Mouse (Mus musculus): ENCODE results near the gene Golga5. TPM values are rescaled to one million over a fixed set of nuclear protein-coding genes. Genes with fewer than 3 reads are reported as not detected.
"Not testable (repeated sequence)": the region's sequence is repeated elsewhere in the genome, so short reads cannot be mapped to it uniquely, and the experiment has no call there.

The Golga5 gene
- polyA plus RNA-seq, 1 experiment from 2014 or later, result 29.2 TPM

DNA sequence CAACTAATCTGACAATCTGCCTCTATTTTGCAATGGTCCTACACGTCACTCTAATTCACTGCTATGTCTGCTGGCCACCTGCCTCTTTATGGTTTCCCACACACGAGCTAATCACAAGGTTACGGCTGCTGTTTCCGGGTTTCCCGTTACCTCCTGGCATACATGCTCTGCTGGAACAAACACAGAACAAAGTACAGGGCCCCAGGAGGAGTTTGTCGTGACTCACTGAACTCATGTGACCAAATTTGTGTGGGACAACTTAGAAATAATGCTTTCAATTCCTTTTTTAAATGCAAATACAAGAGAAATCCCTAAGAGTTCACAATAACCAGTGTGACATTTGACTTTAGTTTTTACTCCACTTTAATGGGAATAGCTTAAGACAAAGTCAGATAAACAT, 15.4 kb upstream of the Golga5 start:
- H3K27me3 ChIP-seq, result no peaks in the 10 kb centered on the region
- no peak for ATAC-seq
- no peak overlapping the region for H3K27ac ChIP-seq
- H3K4me3 ChIP-seq, result no peak overlapping the region
- no peaks in the 10 kb centered on the region for H3K4me1 ChIP-seq
- no peak overlapping the region for H3K4me2 ChIP-seq
- 68% methylated on average over 6 of the region's 6 CpGs for WGBS
- no peaks in the 10 kb centered on the region for H3K9me3 ChIP-seq (replicated peaks)
- no peak overlapping the region for H3K9ac ChIP-seq
- no peaks in the 10 kb centered on the region for H3K36me3 ChIP-seq (ENCODE audit: poor library complexity, severe bottlenecking)

DNA sequence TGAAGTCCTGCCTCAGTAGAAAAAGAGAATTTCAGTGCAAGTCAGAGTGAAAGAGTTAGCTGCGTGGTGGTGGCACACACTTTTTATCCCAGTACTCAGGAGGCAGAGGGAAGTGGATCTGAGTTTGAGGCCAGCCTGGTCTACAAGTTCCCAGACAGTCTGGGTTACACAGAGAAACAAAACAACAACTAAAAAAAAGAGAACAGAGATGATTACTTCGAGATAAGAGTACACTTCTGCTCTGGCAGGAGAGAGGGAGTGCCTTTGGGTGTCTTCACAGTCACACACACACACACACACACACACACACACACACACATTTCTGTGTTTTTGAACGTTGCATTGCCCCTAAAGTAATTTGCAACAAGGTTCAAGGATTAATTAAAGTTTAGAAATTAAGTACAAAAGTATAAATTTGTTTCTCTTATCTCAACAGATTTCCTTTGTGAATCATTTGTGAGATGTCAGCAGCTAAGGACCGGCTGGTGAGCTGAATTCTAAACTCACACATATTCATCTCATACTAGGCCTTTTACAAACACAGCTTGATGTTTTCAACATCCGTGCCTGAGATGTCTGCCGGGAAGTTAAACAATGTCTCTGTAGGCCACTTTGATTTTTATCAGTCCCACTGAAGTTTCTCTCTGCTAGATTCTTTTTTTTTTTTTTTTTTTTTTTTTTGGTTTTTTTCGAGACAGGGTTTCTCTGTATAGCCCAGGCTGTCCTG, 12.3 kb upstream of the Golga5 start:
- Histone ChIP-seq H3K27ac (no peak overlapping the region), H3K27me3 (no peaks in the 10 kb centered on the region), H3K4me1 (no peaks in the 10 kb centered on the region), H3K9ac (no peak overlapping the region), H3K4me2 (no peak overlapping the region), H3K36me3 (ENCODE audit: poor library complexity, severe bottlenecking) (no peaks in the 10 kb centered on the region), H3K9me3 (replicated peaks) (no peaks in the 10 kb centered on the region), H3K4me3 (no peak overlapping the region)
- WGBS, result 77% methylated on average over 7 of the region's 7 CpGs
- no peak for ATAC-seq

DNA sequence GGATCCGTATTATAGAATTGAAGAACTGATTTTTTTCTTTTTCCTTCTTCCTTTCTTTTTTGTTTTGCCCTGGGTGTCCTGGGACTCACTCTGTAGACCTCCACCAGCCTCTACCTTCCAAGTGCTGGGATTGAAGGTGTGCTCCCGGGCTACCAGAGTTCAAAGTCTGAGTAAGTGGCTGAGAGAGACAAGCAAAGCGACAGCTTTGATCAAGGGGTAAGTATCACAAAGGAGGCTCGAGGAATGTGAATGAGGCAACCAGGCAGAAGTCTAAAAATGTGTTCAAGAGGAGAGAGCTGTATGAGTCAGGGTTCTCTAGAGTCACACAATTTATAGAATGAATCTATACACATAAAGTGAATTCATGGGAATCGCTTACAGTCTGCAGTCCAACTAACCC, 8.9 kb upstream of the Golga5 start:
- 72% methylated on average over 5 of the region's 5 CpGs for WGBS

DNA sequence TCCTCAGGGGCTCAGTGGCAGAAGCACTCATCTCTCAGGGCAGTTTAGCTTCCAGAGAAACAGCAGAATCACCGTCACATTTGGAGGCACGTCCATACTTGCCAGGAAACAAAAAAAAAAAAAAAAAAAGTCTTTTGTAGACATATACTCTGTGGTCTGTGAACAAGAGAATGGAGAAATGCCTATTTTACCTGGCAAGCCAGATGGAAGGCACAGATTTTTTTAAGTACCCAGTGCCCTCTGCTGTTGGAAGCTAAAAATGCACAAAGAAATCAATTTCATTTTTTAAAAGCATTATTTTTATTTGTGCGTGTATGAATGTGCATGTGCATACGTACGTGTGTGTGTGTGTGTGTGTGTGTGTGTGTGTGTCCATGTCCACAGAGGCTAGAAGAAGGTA, 7.8 kb upstream of the Golga5 start:
- Histone ChIP-seq H3K36me3 (ENCODE audit: poor library complexity, severe bottlenecking) (no peaks in the 10 kb centered on the region), H3K4me2 (no peak overlapping the region), H3K27me3 (no peaks in the 10 kb centered on the region), H3K4me3 (no peak overlapping the region), H3K4me1 (no peaks in the 10 kb centered on the region), H3K27ac (no peak overlapping the region), H3K9ac (no peak overlapping the region), H3K9me3 (replicated peaks) (no peaks in the 10 kb centered on the region)
- ATAC-seq, result no peak
- 76% methylated on average over 5 of the region's 5 CpGs for WGBS

More for the DNA sequence above, 8.9 kb upstream of the Golga5 start:
- no peak overlapping the region for H3K9ac ChIP-seq
- no peak overlapping the region for H3K4me2 ChIP-seq
- no peaks in the 10 kb centered on the region for H3K36me3 ChIP-seq (ENCODE audit: poor library complexity, severe bottlenecking)
- no peak for ATAC-seq
- no peaks in the 10 kb centered on the region for H3K9me3 ChIP-seq (replicated peaks)
- H3K4me3 ChIP-seq, result no peak overlapping the region
- no peaks in the 10 kb centered on the region for H3K27me3 ChIP-seq
- H3K4me1 ChIP-seq, result no peaks in the 10 kb centered on the region
- H3K27ac ChIP-seq, result no peak overlapping the region

DNA sequence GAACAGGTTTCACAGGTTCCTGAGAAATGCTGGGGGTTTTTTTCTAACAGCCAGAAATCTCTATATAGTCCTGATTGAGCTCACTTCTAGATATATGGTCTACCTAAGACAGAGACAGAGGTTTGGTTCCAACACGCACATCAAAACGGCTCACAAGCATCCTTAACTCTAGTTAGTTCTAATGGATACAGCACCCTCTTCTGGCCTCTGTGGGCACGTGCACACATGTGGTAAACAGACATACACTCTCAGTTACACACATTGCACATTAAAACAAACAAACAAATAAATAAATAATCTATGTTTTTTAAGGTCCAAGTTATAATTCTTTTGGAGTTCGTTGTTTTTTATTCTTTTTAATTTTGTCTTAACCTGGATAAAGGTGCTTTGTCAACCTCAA, 4.3 kb upstream of the Golga5 start:
- no peak for ATAC-seq
- no peak overlapping the region for H3K4me3 ChIP-seq
- H3K9ac ChIP-seq, result no peak overlapping the region
- no peaks in the 10 kb centered on the region for H3K9me3 ChIP-seq (replicated peaks)
- no peaks in the 10 kb centered on the region for H3K36me3 ChIP-seq (ENCODE audit: poor library complexity, severe bottlenecking)
- no peaks in the 10 kb centered on the region for H3K27me3 ChIP-seq
- H3K27ac ChIP-seq, result no peak overlapping the region
- WGBS, result 60% methylated on average over 4 of the region's 4 CpGs
- no peak overlapping the region for H3K4me2 ChIP-seq
- peaks cover 3% of the 10 kb centered on the region for H3K4me1 ChIP-seq

DNA sequence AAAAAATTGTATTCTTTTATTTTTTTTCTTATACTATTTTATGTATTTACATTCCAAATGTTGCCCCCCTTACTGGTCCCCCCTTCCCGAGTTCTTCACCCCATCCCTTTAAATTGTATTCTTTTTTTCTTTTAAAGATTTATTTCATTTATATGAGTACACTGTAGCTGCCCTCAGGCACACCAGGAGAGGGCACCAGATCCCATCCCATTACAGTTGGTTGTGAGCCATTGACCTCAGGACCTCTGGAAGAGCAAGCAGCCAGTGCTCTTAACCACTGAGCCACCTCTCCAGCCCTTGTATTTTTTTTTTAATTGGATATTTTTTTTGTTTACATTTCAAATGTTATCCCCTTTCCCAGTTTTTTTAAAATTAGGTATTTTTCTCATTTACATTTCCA, 799 bp upstream of the Golga5 start:
- Histone ChIP-seq H3K36me3 (ENCODE audit: poor library complexity, severe bottlenecking) (peaks cover 13% of the 10 kb centered on the region), H3K9ac (no peak overlapping the region), H3K27ac (no peak overlapping the region), H3K4me3 (no peak overlapping the region), H3K9me3 (replicated peaks) (no peaks in the 10 kb centered on the region), H3K4me2 (no peak overlapping the region), H3K27me3 (no peaks in the 10 kb centered on the region), H3K4me1 (peaks cover 10% of the 10 kb centered on the region)
- no peak for ATAC-seq
- 77% methylated on average over 1 of the region's 1 CpGs for WGBS

DNA sequence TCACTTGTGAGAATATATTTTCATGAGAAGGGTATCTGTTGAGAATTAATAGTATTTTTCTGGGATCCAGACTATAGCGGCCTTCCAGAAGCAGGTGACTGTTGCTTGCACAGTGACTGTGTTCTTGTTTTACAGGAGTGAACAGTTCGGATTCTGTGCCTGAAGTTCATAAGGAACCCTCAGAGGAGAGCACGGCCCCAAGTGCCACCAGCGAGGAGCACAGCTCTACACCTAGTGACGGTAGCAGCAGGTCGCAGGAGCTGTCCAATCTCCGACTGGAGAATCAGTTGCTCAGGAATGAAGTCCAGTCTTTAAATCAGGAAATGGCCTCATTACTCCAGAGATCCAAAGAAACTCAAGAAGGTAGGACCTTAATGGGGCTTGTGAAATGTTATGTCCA, 5.5 kb downstream of the Golga5 start:
- Histone ChIP-seq H3K27ac (no peak overlapping the region), H3K4me1 (peaks cover 10% of the 10 kb centered on the region), H3K4me3 (no peak overlapping the region), H3K4me2 (no peak overlapping the region), H3K27me3 (no peaks in the 10 kb centered on the region), H3K36me3 (ENCODE audit: poor library complexity, severe bottlenecking) (peaks cover 58% of the 10 kb centered on the region), H3K9me3 (replicated peaks) (no peaks in the 10 kb centered on the region), H3K9ac (peak overlapping the region; percentile 22; the same call in 1 of the 2 replicates)
- 94% methylated on average over 7 of the region's 7 CpGs for WGBS
- no peak for ATAC-seq

DNA sequence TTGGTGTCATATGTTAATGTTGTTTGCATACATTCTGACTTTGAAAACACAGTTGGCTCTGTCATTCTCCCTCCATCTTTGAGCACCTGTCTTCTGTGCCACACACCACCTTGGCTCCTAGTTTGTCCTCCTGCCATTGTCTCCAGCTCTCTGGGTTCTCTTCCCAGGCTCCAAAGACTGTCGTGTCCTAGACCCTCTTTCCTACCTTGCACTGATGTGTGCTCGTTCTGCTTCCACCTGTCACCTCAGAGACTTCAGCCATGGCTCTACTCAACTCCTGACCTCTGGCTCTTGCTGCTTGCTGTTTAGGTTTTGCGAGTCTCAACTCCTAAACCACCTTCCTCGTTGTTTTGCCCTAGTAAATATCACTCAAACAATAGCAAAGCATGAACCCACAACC, 11.5 kb downstream of the Golga5 start:
- Histone ChIP-seq H3K36me3 (ENCODE audit: poor library complexity, severe bottlenecking) (peaks cover 81% of the 10 kb centered on the region), H3K4me1 (no peaks in the 10 kb centered on the region), H3K27me3 (no peaks in the 10 kb centered on the region), H3K4me2 (no peak overlapping the region), H3K4me3 (no peak overlapping the region), H3K9ac (no peak overlapping the region), H3K27ac (no peak overlapping the region), H3K9me3 (replicated peaks) (no peaks in the 10 kb centered on the region)
- 88% methylated on average over 4 of the region's 4 CpGs for WGBS
- ATAC-seq, result no peak

DNA sequence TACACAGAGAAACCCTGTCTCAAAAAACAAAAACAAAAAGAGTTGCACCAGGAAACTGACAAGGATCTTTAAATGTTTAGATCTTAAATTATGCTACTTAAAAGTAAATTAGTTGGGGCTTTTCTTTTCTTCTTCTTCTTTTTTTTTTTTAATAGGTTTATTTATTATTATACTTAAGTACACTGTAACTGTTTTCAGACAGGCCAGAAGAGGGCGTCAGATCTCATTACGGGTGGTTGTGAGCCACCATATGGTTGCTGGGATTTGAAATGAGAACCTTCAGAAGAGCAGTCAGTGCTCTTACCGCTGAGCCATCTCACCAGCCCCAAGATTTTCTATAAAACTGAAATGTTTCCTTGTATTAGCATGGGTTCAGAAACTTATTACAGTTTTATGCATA, 16.0 kb downstream of the Golga5 start:
- Histone ChIP-seq H3K4me3 (no peak overlapping the region), H3K4me1 (no peaks in the 10 kb centered on the region), H3K27me3 (no peaks in the 10 kb centered on the region), H3K4me2 (no peak overlapping the region), H3K9me3 (replicated peaks) (no peaks in the 10 kb centered on the region), H3K9ac (no peak overlapping the region), H3K36me3 (ENCODE audit: poor library complexity, severe bottlenecking) (peaks cover 90% of the 10 kb centered on the region), H3K27ac (no peak overlapping the region)
- no peak for ATAC-seq
- WGBS, result 63% methylated on average over 3 of the region's 3 CpGs

DNA sequence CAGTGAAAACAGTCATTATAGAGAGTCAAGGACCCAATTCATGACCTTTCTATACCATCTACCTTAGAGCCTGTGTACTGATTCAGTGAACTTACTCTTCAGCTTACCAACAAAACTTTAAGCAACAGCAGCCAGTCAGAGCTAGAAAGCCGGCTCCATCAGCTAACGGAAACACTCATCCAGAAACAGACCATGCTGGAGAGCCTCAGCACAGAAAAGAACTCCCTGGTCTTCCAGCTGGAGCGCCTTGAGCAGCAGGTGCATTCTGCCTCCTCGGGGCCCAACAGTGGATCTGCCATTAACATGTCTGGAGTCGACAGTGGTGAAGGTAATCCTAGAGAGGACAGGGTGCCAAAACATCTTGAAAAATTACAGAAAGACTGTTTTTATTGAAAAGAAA, 23.0 kb downstream of the Golga5 start:
- Histone ChIP-seq H3K27ac (no peak overlapping the region), H3K4me2 (no peak overlapping the region), H3K36me3 (ENCODE audit: poor library complexity, severe bottlenecking) (peaks cover 77% of the 10 kb centered on the region), H3K4me1 (no peaks in the 10 kb centered on the region), H3K4me3 (no peak overlapping the region), H3K9ac (no peak overlapping the region), H3K27me3 (no peaks in the 10 kb centered on the region), H3K9me3 (replicated peaks) (no peaks in the 10 kb centered on the region)
- no peak for ATAC-seq
- 89% methylated on average over 5 of the region's 5 CpGs for WGBS

DNA sequence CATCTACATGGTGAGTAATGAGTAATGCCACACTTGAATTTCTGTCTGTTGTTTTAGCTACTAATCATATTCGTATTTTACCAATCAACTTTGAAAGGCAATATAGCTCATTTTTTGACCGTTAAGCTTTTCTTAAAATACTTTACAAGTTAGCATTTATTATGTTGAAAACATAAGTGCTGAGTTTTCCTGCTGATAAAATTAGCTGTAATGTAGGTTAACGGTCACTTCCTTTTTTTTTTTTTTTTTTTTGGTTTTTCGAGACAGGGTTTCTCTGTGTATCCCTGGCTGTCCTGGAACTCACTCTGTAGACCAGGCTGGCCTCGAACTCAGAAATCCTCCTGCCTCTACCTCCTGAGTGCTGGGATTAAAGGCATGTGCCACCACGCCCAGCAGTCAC, 26.8 kb downstream of the Golga5 start:
- 92% methylated on average over 6 of the region's 6 CpGs for WGBS
- ATAC-seq; H3K4me2 ChIP-seq; H3K4me3 ChIP-seq; H3K27me3 ChIP-seq; H3K9ac ChIP-seq; H3K9me3 ChIP-seq (replicated peaks); H3K4me1 ChIP-seq; H3K27ac ChIP-seq: not testable (repeated sequence)
- H3K36me3 ChIP-seq (ENCODE audit: poor library complexity, severe bottlenecking), result peaks cover 64% of the 10 kb centered on the region

DNA sequence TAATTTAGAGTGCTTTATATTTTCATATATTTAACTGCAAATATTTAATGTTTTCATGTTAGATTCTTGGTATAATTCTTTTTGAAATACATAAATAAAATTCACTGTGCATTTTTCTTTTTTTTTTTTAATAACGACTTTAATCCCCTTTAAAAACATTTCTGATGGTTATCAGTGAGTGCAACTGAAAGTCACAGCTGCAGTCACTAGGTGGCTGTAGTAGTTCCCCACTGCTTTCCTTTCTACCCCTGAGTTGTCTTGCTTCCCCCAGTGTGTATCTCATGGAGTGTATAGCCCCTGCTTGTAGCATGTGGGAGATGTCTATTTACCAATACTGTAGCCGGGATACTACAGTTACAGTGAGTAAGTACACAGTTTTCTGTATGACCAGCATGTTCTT, 29.0 kb downstream of the Golga5 start:
- no peak for ATAC-seq
- WGBS, result 86% methylated on average over 2 of the region's 2 CpGs

DNA sequence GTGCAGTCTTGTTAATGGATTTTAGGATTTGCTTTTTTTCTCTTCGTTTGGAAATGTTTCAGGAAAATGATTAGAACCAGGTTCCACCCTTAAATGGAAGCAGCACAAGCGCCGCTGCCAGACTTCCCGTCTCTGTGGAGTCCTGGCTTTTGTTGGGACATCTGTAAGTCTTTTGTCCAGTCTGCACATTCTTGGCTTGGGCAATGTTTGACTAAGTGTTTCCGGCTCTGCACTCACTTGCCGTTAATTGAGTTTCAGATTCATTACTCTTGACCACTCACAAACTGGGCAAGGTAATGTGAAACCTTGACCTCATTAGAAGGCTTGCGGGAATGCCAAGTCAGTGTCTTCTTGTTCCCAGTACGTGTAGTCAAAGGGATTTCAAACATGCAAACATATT, 29.8 kb downstream of the Golga5 start:
- no peak overlapping the region for H3K9ac ChIP-seq
- H3K36me3 ChIP-seq (ENCODE audit: poor library complexity, severe bottlenecking), result peaks cover 40% of the 10 kb centered on the region
- no peak overlapping the region for H3K4me3 ChIP-seq
- no peak overlapping the region for H3K27ac ChIP-seq
- no peaks in the 10 kb centered on the region for H3K27me3 ChIP-seq
- 60% methylated on average over 8 of the region's 8 CpGs for WGBS
- H3K9me3 ChIP-seq (replicated peaks), result no peaks in the 10 kb centered on the region
- no peaks in the 10 kb centered on the region for H3K4me1 ChIP-seq
- ATAC-seq, result no peak
- no peak overlapping the region for H3K4me2 ChIP-seq

More for the DNA sequence above, 29.0 kb downstream of the Golga5 start:
- no peaks in the 10 kb centered on the region for H3K27me3 ChIP-seq
- no peak overlapping the region for H3K9ac ChIP-seq
- H3K9me3 ChIP-seq (replicated peaks), result no peaks in the 10 kb centered on the region
- H3K27ac ChIP-seq, result no peak overlapping the region
- no peak overlapping the region for H3K4me2 ChIP-seq
- no peak overlapping the region for H3K4me3 ChIP-seq
- peaks cover 47% of the 10 kb centered on the region for H3K36me3 ChIP-seq (ENCODE audit: poor library complexity, severe bottlenecking)
- H3K4me1 ChIP-seq, result no peaks in the 10 kb centered on the region
